Mouse (Mus musculus) lung, embryonic 14.5 days (tissue): ENCODE measurements around the gene Ecm2. TPM values are rescaled to one million over a fixed set of nuclear protein-coding genes. Genes with fewer than 3 reads are reported as not detected.

Experiments
- ATAC-seq: fragments of 200-750 bp; cut with Nextera tagmentation; 2 replicates; pipeline ENCODE4 v1.8.0; 2017; ENCODE audit warnings: mild to moderate bottlenecking, moderate TSS enrichment, moderate library complexity; ENCODE audit not compliant: insufficient read depth
- DNase-seq: peaks from one replicate; pipeline ENCODE4 v3.0.0-alpha.2; 2015
- H3K27ac ChIP-seq: fragments of 300-500 bp; sonication (generic); 2 replicates; pipeline ENCODE4 v1.5.1; 2014; ENCODE audit warnings: low read depth, mild to moderate bottlenecking, moderate library complexity
- H3K27me3 ChIP-seq: fragments of 300-500 bp; sonication (generic); 2 replicates; pipeline ENCODE4 v1.6.1; 2014; ENCODE audit warnings: low read length, control low read depth; ENCODE audit not compliant: insufficient read depth
- H3K36me3 ChIP-seq: fragments of 300-500 bp; sonication (generic); 2 replicates; pipeline ENCODE4 v1.6.1; 2014; ENCODE audit warnings: control low read depth; ENCODE audit not compliant: insufficient read depth
- H3K4me1 ChIP-seq: fragments of 300-500 bp; sonication (generic); 2 replicates; pipeline ENCODE4 v1.6.1; 2014; ENCODE audit warnings: antibody characterized with exemption, control low read depth; ENCODE audit not compliant: insufficient read depth
- H3K4me2 ChIP-seq: fragments of 300-500 bp; sonication (generic); 2 replicates; pipeline ENCODE4 v1.6.1; 2014; ENCODE audit warnings: mild to moderate bottlenecking
- H3K4me3 ChIP-seq: fragments of 300-500 bp; sonication (generic); 2 replicates; pipeline ENCODE4 v1.5.1; 2014; ENCODE audit warnings: low read depth, low read length
- H3K9ac ChIP-seq: fragments of 300-500 bp; sonication (generic); 2 replicates; pipeline ENCODE4 v1.6.1; 2014
- H3K9me3 ChIP-seq: fragments of 300-500 bp; sonication (generic); 2 replicates; pipeline ENCODE4 v1.6.1; 2016; ENCODE audit warnings: low read depth, low read length, control low read depth
- CTCF ChIP-seq: IDR thresholded peaks from 2 replicates; pipeline ENCODE4 v1.5.1; 2016; ENCODE audit warnings: antibody characterized with exemption, low read depth
- WGBS: fragments of 180-500 bp; shearing (Covaris S2); extraction: QIAGEN DNeasy Blood & Tissue Kit; methylation state at CpG from one replicate; pipeline ENCODE4 v1.1.7; 2014; 5-methylcytosine and 5-hydroxymethylcytosine counted together
- polyA plus RNA-seq: library from polyadenylated mRNA; unstranded; fragments of >200 nt; fragmentation: Nextera tagmentation; extraction: Ambion mirVana; gene quantifications from 2 replicates; pipeline ENCODE4 v1.2.1, GENCODE M21; 2014

The Ecm2 gene
- polyA plus RNA-seq, 1 experiment from 2014 or later, result 0.74 TPM

DNA sequence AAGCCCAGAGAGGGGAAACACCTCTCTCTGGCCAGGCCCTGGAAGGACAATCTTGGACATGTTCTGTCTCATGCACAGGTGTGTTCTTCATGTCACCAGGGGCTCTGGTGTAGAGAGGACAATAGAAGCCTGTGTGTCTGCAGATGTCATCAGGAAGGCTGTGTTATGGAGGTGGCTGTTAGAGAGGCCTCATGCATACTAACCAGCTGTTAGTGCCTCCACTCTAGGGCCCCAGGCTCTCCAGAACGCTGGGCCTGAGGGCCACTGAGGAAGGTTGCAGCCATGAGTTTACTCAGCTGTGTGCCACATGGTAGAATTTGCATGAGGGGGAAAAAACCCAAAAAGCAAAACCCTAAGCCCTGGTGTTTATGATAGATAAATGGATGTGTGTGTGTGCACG is 37.0 kb upstream of the Ecm2 start:
- Histone ChIP-seq H3K27ac (no peak overlapping the region), H3K4me2 (no peak overlapping the region), H3K4me3 (no peak overlapping the region), H3K36me3 (peaks cover 21% of the 10 kb centered on the region), H3K9ac (no peak overlapping the region), H3K4me1 (no peaks in the 10 kb centered on the region), H3K9me3 (no peaks in the 10 kb centered on the region), H3K27me3 (no peaks in the 10 kb centered on the region)
- no peak for DNase-seq
- TF ChIP-seq CTCF, result no peak
- no peak for ATAC-seq
- 44% methylated on average over 2 of the region's 2 CpGs for WGBS

DNA sequence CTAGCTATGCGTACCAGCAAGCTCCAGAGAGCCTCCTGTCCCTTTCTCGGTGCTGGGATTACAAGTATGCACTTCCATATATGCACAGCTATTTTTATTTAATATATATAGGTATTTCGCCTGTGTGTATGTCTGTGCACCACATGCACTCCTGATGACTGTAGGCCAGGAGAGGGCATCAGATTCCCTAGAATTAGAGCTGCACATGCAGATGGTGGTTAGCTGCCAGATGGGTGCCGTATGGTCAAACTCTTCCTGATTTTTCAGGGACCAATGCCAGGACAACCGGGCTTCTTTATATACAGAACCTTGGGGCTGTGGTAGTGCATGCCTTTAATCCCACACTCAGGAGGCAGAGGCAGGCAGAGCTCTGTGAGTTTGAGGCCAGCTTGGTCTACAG is 35.6 kb upstream of the Ecm2 start:
- no peak for TF ChIP-seq CTCF
- peaks cover 17% of the 10 kb centered on the region for H3K36me3 ChIP-seq
- 83% methylated on average over 5 of the region's 5 CpGs for WGBS
- DNase-seq (no peak), ATAC-seq (no peak)
- no peaks in the 10 kb centered on the region for H3K9me3 ChIP-seq
- H3K27ac ChIP-seq, result no peak overlapping the region
- H3K4me2 ChIP-seq, result no peak overlapping the region
- no peak overlapping the region for H3K4me3 ChIP-seq
- no peaks in the 10 kb centered on the region for H3K27me3 ChIP-seq
- no peaks in the 10 kb centered on the region for H3K4me1 ChIP-seq
- H3K9ac ChIP-seq, result no peak overlapping the region

DNA sequence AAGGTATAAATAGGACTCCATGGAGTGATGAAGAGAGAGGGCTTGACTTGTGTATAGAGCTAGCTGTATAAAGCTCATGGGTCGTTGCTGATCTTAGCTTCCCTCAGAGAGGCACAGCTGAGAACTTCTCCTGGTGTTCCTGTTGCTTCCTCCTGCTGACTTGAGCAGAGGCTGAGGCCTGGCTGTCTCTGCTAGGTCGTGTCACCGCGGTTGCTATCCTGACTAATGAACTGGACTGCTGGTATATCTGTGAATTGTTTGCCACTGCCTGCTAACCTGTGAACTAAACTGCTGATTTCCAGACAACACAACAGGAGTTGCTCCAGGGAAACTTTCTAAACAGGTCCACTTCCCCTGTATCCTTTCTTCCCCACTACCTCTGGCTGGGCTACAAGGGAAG is 34.3 kb upstream of the Ecm2 start:
- no peak for ATAC-seq
- Histone ChIP-seq H3K4me1 (no peaks in the 10 kb centered on the region), H3K9me3 (no peaks in the 10 kb centered on the region), H3K27ac (no peak overlapping the region), H3K27me3 (no peaks in the 10 kb centered on the region), H3K4me3 (no peak overlapping the region), H3K4me2 (no peak overlapping the region), H3K9ac (no peak overlapping the region), H3K36me3 (peaks cover 4% of the 10 kb centered on the region; the same call in 1 of the 2 replicates)
- WGBS, result 78% methylated on average over 4 of the region's 4 CpGs
- DNase-seq, result no peak
- TF ChIP-seq CTCF, result no peak

DNA sequence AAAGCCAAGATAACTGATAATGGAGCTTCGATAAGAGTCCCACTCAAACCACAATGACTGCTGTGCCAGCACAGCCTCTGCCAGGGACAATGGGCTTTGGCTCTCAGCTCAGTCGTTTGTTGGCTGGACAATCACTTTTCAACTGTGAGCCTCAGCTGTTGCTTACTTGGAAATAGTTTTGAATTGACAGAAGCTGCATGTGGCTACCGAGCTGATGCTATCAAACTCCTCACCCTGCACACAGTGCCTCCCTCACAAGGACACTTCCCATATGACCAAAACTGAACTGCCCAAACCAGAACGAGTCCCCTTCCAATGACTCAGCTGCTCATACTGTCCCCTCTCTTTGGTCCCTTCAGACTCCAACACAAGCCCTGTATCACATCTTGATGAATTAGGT is 33.8 kb upstream of the Ecm2 start:
- no peak for ATAC-seq
- H3K27me3 ChIP-seq, result no peaks in the 10 kb centered on the region
- no peaks in the 10 kb centered on the region for H3K9me3 ChIP-seq
- 55% methylated on average over 4 of the region's 4 CpGs for WGBS
- H3K27ac ChIP-seq, result no peak overlapping the region
- no peaks in the 10 kb centered on the region for H3K36me3 ChIP-seq
- DNase-seq, result no peak
- TF ChIP-seq CTCF, result no peak
- no peak overlapping the region for H3K4me2 ChIP-seq
- H3K4me3 ChIP-seq, result no peak overlapping the region
- no peaks in the 10 kb centered on the region for H3K4me1 ChIP-seq
- H3K9ac ChIP-seq, result no peak overlapping the region

DNA sequence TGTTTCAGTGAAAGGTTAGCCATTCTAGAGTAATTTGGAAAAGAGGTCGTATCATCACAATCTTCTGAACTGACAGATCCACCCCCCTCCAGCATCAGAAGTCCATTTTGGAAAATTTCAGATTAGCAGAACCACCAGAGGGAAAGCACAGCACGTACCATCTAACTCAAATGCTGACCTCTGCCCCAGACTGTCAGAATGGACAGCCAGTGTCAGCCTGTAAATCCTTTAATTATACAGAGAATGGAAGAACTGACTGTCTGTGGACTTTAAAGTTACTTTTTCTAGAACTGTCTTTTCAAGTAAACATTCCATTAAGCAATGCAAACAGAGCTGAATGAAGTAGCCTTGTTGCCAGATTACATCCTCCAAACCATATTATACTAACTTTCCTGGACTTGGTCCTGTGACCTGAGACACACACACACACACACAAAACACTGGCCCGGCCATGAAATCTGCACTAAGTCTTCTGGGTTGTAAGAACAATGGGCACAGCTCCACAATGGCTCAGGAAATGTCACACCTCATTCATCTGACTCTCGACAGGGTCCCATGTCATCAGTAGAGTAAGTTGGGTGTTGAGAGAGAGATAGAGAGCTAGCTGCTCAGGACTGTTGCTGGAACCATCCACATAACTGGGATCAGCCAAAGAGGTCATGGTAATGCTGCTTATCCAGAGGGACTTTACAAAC is 32.5 kb upstream of the Ecm2 start:
- 34% methylated on average over 4 of the region's 4 CpGs for WGBS
- ATAC-seq (peak; percentile 89), DNase-seq (peak; percentile 84)
- Histone ChIP-seq H3K9ac (no peak overlapping the region), H3K4me1 (no peaks in the 10 kb centered on the region), H3K27ac (peak overlapping the region; percentile 25; the same call in 1 of the 2 replicates), H3K4me3 (no peak overlapping the region), H3K27me3 (no peaks in the 10 kb centered on the region), H3K9me3 (no peaks in the 10 kb centered on the region), H3K36me3 (no peaks in the 10 kb centered on the region), H3K4me2 (no peak overlapping the region)
- TF ChIP-seq CTCF, result 0 out of 2 replicates have a peak, but pooled peaks have one; percentile 11

DNA sequence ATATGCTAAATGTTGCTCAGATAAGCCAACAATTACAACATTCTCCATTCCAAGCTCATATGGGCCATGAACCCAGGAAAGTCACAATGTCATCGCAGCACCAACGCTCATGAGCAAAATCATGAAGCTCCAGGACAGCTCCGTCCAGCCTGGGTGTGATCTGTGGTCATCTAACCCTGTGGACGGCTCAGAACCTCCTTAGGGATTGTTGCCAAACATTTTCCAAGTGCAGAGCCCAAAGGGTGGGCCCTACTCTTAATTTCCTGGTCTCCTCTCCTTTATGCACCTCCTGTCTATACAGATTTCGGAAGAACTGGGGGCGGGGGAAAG is 32.0 kb upstream of the Ecm2 start:
- Histone ChIP-seq H3K4me2 (no peak overlapping the region), H3K9ac (no peak overlapping the region), H3K4me1 (no peaks in the 10 kb centered on the region), H3K9me3 (no peaks in the 10 kb centered on the region), H3K36me3 (no peaks in the 10 kb centered on the region), H3K27me3 (no peaks in the 10 kb centered on the region), H3K27ac (peak overlapping the region; percentile 56; the same call in 1 of the 2 replicates), H3K4me3 (no peak overlapping the region)
- 73% methylated on average over 6 of the region's 6 CpGs for WGBS
- ATAC-seq (peak; percentile 35; the same call in 1 of the 2 replicates), DNase-seq (no peak)
- TF ChIP-seq CTCF, result no peak

DNA sequence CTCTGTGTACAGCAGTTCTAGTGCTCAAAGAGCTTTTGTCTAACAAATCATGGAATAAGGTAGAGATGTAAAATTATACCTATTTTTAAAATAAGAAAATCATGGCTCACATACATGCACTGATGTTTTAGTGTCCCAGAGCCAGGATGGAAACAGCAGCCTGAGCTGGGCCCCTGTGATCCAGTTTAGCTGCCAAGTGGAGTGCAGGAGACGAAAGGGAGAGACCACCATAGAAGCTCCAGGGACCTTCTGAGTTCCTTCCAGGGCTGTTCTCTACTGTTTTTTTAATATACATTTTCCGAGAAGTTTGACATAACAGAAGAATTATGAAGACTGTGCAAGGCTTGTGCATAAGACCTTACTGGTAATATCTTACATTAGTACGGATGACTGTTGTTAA is 26.7 kb upstream of the Ecm2 start:
- DNase-seq, result peak; percentile 44
- 56% methylated on average over 3 of the region's 3 CpGs for WGBS
- ATAC-seq, result no peak

More for the DNA sequence above, 26.7 kb upstream of the Ecm2 start:
- Histone ChIP-seq H3K9ac (no peak overlapping the region), H3K27me3 (no peaks in the 10 kb centered on the region), H3K36me3 (no peaks in the 10 kb centered on the region), H3K4me2 (no peak overlapping the region), H3K4me3 (no peak overlapping the region), H3K9me3 (no peaks in the 10 kb centered on the region), H3K27ac (no peak overlapping the region), H3K4me1 (peaks cover 10% of the 10 kb centered on the region)
- TF ChIP-seq CTCF, result no peak
